Mouse (Mus musculus): ENCODE data around the gene Asic3.

The Asic3 gene

DNA sequence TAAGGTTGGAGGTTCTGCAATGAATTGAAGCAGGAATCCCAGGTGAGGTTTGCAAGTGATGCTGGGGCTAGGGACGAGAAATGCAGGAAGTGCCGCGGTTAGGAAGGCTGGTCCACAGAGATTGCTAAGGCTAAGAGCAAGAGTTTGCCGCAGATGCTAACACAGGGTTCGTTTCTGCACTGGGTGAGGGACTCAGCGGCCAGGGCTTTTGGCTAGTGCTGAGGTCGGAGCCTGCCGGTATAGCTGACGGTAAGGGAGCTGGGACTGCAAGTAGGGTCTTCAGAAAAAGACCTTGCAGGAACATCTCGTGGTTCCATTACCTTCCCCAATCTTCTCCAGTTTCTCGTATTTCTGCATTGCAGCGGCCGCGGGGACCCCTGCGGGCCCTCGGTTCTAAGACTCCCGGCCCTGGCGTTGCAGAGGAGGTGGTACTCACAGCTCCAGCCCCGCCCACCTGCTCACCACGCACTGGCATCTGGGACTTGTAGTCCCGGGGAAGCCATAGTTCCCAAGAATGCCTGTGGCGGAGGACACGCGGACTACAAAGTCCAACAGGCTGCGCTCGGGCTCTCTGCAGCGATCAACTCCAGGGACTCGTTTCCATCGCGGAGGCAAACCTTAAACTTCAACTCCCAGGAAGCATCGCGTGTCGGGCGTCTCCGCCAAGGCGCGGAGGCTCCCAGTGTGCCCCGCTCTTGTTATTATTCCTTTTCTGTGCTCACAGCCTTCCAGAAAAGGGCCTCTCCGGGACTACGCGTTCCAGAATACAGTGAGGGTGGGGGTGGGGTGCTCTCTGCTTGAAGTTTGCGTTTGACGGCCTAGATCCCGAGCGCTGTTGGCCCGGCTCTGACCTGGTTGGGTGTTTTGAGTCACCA is 10.2 kb downstream of the Asic3 start, which contains the start of the genes Cdk5 and Slc4a2:
TSS of gene Cdk5 (minus strand) at position 402 of the 875 bp plus-strand sequence.
TSS of gene Slc4a2 (plus strand) at position 709 of the 875 bp plus-strand sequence.
- DNase-seq (ENCODE audit: low spot score in 2 of 2), result peak; percentile 95 to 96

DNA sequence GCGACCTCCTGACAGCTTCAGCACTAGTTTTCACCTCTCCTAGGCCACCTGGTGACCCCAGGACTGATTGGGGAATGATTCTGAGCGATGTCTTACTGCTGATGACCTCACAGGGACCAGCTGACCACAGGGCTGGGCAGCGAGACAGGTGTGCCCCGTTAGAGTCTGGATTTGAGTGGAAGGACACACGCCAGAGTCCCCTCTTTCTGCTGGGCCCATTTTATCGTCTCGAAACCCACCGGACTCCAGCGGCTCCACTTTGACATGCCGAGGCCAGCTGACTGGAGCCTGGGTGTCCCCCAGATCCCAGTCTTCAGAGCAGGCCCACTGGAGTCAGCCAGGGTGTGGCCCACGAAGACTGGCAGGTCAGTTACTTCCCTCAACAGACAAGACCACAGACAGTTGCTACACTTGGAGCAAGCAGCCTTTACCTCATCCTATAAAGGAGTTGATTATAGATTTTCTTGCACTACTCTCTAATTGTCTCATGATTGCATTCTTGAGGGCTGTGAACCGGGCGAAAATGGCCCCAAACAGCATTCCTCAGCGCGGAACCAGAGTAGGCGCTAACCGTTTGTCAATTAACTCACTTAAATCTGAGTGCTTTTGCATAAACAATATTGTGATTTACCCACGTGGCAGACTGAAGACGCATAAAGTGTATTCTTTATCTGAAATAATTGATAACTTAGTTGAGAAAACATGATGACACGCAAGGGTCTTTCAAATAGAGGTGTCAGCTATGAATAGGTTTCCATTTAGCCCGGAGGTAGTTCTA is 11.0 kb downstream of the Asic3 start:
- DNase-seq (ENCODE audit: low spot score in 2 of 2), result peak; percentile 44 to 76

DNA sequence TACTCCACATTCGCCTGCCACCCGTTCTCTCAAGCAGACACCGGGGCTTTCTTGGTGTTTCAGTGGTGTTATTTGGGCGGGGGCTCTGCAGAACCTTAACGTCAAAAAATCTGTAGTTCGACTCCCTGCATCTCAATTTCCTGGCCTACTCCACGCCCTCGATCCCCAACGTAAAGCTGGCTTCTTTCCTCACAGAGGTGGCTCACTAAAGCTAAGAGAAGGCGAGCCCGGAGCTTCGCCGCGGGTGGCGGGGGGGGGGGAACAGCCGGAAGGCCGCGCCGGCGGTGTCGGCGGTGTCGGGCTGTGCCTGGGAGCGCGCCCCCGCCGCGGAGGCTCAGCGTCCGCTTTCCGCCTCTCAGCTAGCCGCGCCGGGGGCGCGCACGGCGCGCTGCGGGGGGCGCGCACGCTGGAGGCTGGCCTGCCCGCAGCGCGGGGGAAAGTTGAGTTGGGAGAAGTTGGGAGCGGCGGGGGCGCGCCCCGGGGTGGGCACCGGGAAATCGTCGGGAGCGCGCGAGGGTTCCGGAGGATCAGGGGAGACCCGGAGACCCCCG is 11.7 kb downstream of the Asic3 start:
- DNase-seq (ENCODE audit: low spot score in 2 of 2), result peak; percentile 80 to 90

DNA sequence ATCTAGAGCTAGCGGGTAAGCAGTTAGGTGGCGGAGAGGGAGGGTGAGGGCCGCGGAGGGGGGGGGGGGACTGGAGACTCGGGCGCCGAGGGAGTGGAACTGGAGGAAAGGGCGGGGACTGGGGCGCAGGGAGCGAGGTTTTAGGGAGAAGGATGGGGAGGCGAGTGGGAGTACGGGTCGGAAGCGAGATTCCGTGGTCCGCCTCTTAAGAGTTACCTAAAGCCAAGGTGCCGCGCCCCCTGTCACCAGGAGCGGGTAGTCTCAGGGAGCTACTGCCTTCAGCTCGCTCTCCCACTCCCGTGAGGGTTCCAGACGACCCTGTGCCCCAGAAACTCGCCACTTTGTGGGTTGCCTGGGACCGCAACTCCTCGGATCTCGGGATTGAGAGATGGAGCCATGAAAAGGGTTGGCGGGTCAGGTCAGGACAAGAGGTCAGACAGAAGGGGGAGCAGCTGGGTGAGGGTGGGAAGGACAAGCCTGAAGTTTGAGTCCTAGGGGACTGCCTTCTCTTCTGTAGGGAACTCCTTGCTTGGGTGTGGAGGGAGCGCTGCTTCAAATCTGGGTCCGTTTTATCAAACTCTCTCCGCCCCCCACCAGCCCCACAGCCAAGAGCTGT is 12.3 kb downstream of the Asic3 start:
- peak; percentile 54 to 81 for DNase-seq (ENCODE audit: low spot score in 2 of 2)

DNA sequence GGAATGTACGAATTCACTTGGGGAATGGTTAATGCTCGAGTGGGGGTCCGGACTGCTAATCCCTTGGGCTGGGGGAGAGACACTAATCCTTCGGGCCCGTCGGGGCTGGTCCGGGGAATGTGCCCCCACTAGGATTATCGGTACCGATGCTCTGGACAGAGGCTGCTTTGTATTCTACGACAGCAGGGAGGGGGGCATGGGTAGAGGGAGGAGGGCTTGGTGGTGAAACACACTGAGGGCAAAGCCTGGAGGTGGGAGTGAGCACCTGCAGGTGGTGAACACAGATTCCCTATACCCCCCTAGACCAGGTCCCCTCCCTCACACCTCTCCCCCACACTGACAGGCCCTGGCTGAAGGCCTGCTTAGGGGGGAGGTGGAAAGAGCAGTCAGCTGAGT is 12.8 kb downstream of the Asic3 start:
- no peak for DNase-seq (ENCODE audit: low spot score in 2 of 2)

DNA sequence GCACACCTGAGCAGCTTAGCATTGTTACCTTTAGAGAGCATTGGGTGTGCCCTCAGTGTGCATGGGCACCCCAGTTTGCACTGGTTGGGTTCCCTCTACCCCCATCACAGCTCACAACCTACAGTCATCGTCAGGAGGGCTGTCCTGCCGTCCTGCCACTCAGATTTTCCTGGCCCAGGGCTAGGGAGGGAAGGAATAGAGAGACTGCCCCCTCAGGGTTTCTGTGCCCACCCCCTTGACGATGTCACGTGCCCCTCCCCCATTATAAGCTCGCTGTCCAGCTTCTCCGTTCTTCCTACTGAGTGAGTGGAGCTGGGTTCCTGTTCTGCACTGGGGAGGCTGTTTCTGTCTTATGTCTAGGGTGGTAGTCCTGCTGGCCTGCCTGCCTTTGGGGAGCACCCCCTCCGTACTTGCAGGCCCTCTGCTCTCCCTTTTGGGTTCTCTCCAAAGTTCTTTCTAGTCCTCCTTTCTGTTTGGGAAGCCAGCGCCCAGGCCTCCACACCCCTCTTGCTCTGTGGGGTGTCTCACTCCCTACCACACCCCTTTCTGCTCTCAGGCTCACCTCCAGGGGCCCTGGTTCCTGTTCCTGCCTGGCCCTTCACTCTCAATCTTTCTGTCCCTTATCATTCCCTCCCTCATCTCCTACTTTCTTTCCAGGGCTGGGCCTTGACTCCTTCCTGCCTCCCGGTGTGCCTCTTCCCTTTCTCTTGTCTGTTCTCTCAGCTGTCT is 13.5 kb downstream of the Asic3 start:
- DNase-seq (ENCODE audit: low spot score in 2 of 2), result no peak

DNA sequence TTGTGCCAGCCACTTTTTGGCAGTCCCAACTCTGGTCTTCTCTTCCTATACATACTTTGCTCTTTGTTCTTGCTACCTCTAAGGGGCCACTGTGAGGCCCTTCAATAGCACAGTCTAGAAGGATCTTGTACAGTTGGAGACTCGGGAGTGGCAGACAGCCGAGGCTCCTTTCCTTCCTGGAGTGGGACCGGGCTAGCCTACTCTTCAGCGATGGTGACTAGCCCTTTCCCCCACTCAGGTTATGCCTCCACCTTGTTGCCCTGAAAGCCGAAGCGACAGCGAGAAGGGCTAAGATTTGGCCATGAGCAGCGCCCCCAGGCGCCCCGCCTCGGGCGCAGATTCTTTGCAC is 14.1 kb downstream of the Asic3 start:
- no peak for DNase-seq (ENCODE audit: low spot score in 2 of 2)

DNA sequence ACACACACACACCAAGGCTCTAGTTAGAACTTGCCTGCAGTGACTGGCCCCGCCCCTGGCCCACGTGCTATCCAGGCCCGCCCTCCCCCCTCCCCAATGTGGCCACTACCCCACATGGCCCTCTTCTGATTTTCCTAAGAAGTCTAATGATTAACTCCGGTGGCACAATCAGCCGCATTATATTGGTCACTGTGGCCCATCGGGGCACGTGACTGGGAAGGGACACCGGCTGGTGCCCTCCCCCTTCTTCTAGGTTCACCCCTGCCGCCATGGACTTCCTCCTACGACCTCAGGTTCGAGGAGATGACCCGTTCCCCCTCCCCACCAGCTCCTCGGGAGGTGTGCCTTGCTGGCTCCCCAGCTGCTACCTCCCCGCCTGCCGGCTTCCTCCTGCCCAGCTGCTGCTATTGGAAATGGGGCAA is 14.8 kb downstream of the Asic3 start:
- DNase-seq (ENCODE audit: low spot score in 2 of 2), result no peak

DNA sequence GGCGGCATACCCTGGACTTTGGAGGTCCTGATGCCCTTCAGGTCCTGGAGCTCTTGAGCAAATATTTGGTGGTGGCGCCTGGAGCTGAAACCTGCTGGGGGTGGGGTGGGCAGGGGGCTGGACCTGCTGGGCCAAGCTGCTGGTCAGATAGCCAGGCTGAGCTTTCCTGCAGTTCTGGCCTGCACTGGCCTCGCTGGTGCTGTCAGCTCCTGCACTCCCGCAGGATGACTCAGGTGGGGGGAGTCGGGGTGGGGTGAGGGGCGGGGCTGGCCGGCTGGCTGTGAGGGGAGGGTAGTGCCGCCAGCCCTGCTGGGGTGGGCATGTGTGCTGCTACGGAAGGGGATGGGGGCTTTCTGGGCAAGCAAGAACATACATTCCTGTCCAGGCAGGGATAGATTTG is 15.4 kb downstream of the Asic3 start:
- DNase-seq (ENCODE audit: low spot score in 2 of 2), result no peak

DNA sequence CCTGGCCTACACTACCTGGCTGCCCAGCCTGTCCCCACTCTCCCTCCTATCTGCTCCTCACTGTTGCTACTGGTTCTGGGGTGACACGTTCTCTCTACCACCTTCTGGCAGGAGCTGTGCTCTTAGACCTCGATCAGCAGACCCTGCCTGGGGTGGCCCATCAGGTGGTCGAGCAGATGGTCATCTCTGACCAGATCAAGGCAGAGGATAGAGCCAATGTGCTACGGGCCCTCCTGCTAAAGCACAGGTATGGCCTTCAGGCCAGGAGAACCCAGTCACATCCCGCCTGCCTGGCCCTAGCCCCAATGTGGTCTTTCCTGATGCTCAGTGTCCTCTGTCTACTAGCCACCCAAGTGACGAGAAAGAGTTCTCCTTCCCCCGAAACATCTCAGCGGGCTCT is 20.8 kb downstream of the Asic3 start:
- no peak for DNase-seq (ENCODE audit: low spot score in 2 of 2)

DNA sequence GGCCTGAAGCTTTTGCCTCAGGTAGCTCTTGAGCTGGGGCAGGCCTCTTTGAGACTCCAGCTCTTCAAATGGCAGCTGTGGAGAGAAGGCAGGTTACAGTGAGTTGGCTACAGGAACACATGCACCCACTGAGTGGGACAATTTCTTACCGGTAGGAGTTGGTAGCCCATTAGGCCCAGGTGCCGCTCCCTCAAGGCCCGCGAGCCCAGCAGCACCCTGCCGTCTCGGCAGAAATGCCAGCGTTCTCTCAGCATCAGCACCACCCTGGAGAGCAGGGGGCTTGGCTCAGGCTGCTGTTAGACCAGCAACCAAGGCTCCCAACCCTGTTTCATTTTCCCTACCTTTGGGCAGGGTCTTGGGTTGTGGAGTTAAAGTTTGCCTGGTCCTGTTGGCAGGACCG is 28.0 kb downstream of the Asic3 start:
- DNase-seq (ENCODE audit: low spot score in 2 of 2), result no peak

DNA sequence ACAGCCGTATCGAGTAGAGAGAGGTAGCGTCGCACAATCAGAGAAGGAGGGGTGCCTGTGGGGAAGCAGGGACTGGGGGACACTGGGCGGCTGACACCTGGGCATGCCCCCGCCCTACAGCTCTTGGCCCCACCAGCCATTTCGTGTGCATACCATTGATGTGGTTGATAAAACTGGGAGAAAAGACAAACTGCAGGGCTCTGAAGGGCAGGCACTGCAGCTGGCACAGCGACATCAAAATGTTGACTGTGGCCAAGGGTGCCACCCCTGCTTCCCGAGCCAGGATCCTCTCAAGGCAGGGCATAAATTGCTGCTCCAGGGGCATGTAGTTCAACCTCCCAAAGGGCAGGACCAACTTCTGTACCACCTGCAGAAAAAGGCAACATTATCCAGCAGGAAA is 28.8 kb downstream of the Asic3 start:
- DNase-seq (ENCODE audit: low spot score in 2 of 2), result no peak

DNA sequence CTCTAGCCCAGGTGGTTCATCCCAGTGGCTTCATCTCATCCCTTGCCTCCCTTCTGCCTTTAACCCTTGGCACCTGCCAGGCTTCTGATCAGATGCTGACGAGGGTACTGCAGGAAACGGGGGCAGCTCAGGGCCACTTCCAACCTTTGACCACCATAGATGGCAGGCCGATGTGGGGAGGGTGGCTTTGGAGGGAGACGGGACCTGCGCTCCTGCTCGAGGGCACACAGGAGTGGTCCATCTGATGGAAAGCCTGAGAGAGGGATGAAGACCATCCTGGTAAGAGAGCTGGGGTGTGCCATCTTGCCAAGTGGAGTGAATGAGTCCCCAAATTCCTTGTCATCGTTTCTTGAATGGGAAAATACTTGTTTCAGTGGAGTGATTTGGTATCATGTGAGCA is 30.0 kb downstream of the Asic3 start:
- DNase-seq (ENCODE audit: low spot score in 2 of 2), result peak in 1 of 2 experiments; percentile 59

DNA sequence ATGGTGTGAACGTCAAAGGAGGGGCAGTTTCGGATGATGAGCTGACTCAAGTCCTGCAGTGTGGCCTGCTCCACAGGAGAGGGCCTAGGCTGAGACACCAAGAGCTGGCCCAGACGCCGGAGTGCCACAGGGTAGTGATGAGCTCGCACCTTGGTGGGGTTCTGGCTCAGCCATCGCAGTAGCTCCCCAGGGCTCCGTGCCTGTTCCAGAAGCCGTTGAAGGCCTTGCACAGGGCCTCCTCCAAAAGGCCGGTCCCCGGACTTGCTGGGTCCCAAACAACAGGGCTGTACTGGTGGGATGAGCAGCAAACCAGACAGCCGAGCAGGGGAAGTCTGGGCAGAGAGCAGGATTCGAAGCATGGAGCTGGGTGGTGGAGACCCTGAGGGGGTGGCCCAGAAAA is 30.7 kb downstream of the Asic3 start:
- DNase-seq (ENCODE audit: low spot score in 2 of 2), result peak in 1 of 2 experiments; percentile 67

DNA sequence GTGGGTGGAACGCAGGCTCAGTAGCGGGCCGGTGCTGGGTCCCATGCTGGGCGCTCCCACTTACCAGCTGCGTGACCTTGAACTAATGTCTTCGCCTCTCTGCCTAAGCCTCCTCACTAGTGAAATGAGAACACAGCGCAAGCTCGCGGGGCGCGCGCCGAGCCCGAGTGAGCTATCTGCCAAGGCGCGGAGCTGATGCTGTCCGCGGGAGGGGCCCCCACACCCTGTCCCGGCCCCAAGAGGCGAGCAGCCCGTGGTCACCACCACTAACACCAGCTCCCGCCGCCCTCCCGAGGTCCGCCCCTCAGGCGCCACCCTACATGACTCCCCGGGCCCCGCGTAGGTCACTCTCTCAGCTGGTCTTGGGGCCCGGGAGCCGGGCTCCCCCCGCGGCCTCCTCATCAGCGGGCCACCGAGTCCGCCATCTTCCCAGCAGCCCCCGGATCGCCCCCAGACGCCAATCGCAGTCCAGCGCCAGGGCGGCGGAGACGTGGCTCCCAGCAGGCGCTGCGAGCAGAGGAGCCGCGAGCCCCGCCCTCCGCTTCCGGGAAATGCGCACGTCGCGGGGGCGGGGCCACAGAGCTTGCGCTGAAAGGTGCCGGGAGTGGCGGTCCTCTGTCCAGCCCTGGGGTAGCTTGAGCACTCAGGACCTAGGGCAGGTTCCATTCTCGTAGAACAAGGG is 31.7 kb downstream of the Asic3 start, which contains the start of gene Fastk:
TSS of gene Fastk (minus strand) at position 542 of the 682 bp plus-strand sequence.
- peak; percentile 92 to 97 for DNase-seq (ENCODE audit: low spot score in 2 of 2)

DNA sequence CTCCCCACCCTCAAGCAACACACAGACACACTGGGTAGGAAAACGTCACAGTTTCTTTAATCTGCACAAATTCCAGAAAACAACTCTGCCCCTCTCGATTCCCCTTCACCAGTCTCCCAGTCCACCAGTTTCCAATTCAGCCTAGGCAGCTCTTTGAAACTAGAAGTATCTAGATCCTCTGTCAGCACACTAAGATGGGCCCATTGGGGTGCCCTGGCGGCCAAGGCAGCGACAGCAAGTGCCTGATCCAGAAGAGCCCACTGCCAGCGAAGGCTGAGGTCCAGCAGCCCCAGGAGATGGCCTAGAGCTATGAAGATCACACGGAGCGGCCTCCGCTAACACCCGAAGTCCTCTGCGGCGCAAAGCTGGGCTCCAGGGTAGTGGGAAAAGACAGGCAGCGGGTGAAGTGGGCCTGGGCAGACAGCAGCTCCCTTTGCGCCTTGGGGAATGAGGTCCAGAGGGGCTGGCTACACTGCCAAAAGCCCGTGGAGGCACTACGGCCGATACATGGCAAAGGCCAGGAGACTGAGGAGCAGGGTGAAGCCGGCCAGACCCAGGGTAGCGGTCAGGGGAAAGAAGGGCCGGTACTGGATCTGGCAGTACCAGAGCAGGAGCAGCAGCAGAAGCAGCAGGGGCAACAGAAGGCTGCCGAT is 32.4 kb downstream of the Asic3 start:
- DNase-seq (ENCODE audit: low spot score in 2 of 2), result no peak

DNA sequence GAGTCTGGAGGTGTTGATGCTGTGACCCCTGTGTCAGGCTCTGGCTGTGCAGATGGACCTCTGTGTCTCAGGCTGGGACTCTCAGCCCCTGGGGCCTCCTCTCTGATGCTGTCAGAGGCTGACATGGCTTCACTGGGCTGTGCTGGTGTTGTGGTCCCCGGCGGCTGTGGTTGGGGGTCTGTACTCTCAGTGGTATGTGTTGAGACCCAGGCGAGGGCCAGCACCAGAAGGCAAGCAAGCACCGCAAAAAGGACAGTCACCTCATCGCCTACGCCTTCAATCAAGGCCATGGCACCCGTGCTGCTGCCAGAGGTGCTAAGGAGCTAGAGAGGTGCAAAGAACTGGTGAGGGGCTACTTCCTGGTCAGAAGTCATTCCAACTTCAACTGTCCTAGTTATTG is 33.4 kb downstream of the Asic3 start:
- DNase-seq (ENCODE audit: low spot score in 2 of 2), result peak in 1 of 2 experiments; percentile 64

DNA sequence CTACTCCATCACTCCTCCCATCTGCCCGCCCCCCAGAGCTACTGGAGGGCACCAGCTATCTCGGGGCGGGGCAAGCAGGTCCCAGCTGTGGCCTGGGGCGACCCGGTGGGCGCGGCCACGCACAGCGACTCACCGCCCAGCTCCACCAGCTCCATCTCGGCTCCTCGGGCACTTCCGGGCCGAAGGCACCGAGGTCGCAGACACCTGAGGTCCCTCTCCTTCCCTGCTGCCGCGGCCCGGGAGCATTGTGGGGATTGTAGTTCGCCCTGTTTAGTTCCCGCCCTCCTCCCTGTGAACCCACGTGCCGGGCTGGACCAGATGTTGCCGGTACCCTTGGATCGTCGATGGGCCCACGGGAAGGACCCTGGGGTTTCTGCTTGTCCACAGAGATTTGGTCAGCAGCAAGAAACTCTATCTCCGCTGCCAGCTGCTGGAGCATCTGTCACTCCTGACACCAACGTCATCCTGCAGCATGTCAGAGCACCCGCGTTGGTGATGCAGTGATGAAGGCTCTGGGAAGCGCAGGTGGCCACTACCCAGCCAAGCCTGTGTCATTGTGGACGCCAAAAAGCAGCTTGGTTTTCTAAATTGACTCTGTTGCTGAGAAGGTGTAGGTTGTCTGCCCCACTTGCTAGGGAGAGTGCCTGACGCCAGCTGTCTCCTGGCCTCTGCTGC is 34.6 kb downstream of the Asic3 start, which contains the start of gene Tmub1:
TSS of gene Tmub1 (minus strand) at position 231 of the 675 bp plus-strand sequence.
- peak; percentile 80 to 88 for DNase-seq (ENCODE audit: low spot score in 2 of 2)

DNA sequence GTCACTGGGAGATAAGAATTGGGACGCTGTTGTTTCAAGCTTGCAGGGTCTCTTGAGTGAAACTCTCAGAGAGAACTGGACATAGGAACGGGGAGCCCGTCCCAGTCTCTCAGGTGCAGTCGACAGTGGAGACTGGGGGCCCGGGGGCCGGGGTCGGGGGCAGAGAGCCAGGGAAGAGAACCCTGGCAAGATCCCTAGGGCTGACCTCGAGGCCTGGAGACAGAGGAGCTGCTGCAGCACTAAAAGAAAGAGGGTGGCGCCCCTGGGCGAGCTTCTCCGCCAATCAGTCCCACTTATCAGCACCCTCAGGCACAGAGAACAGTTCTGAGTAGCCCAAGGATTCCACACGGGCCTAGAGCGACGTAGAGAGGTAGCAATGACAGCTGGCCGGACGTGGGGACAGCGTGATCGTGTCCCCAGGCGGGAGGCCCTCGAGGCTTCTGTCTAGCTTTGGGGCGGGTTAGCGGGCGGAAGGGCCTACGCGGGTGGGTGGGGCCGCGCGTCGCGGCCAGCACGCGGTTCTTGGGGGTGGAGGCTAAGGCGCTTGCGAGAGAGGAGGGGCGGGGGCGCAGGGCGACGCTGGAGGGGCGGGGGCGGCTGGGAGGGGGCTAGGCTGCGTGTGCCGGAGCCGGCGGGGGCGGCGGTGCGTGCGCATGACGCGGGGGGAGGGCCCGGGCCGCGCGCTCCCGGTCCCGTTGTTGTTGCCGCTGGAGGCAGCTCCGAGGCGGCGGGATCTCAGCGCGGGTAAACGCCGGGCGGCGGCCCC is 38.3 kb downstream of the Asic3 start:
- peak; percentile 78 to 88 for DNase-seq (ENCODE audit: low spot score in 2 of 2)

Measured in spleen, postnatal 4 days (tissue).